Mouse (Mus musculus) frontal cortex, postnatal 10 days (tissue): ENCODE data around the gene Pitpnm2.

Experiments
- DNase-seq, 2 experiments: peaks; one replicate each; pipeline ENCODE4 v3.0.0; 2022; ENCODE audit warnings: low spot score in 2 of 2, mixed read lengths in 1 of 2

Gene Pitpnm2

GRCm38 (mm10) chr5:124180500-124181167 lies 68.9 kb downstream of the Pitpnm2 start:
- no peak for DNase-seq

GRCm38 (mm10) chr5:124179411-124179810 lies 70.1 kb downstream of the Pitpnm2 start:
- no peak for DNase-seq

- no peak for DNase-seq
Measured at GRCm38 (mm10) chr5:124176726-124177132, 72.8 kb downstream of the Pitpnm2 start.

GRCm38 (mm10) chr5:124175138-124175537 lies 74.4 kb downstream of the Pitpnm2 start:
- DNase-seq = no peak

- DNase-seq = peak; percentile 57 to 71
Measured at GRCm38 (mm10) chr5:124173012-124173985, 76.3 kb downstream of the Pitpnm2 start.

- DNase-seq = no peak
Measured at GRCm38 (mm10) chr5:124172246-124172645, 77.3 kb downstream of the Pitpnm2 start.

- DNase-seq = no peak
Measured at GRCm38 (mm10) chr5:124171781-124172180, 77.8 kb downstream of the Pitpnm2 start.

GRCm38 (mm10) chr5:124169224-124169621 lies 80.3 kb downstream of the Pitpnm2 start:
- no peak for DNase-seq

GRCm38 (mm10) chr5:124168428-124169223 lies 80.9 kb downstream of the Pitpnm2 start:
- no peak for DNase-seq

GRCm38 (mm10) chr5:124167621-124168020 lies 81.9 kb downstream of the Pitpnm2 start:
- DNase-seq = no peak

GRCm38 (mm10) chr5:124166741-124167140 lies 82.8 kb downstream of the Pitpnm2 start:
- no peak for DNase-seq

GRCm38 (mm10) chr5:124165622-124166570 lies 83.7 kb downstream of the Pitpnm2 start:
- DNase-seq = peak in 1 of 2 experiments; percentile 67

GRCm38 (mm10) chr5:124163445-124163844 lies 86.1 kb downstream of the Pitpnm2 start:
- no peak for DNase-seq

GRCm38 (mm10) chr5:124162577-124162976 lies 87.0 kb downstream of the Pitpnm2 start:
- DNase-seq = peak; percentile 51 to 59

- no peak for DNase-seq
Measured at GRCm38 (mm10) chr5:124161831-124162230, 87.7 kb downstream of the Pitpnm2 start.

GRCm38 (mm10) chr5:124159453-124159852 lies 90.1 kb downstream of the Pitpnm2 start:
- no peak for DNase-seq

GRCm38 (mm10) chr5:124158305-124158704 lies 91.3 kb downstream of the Pitpnm2 start:
- no peak for DNase-seq

- no peak for DNase-seq
Measured at GRCm38 (mm10) chr5:124155943-124156342, 93.6 kb downstream of the Pitpnm2 start.

- DNase-seq = no peak
Measured at GRCm38 (mm10) chr5:124152734-124153133, 96.8 kb downstream of the Pitpnm2 start.

GRCm38 (mm10) chr5:124150895-124151294 lies 98.7 kb downstream of the Pitpnm2 start:
- DNase-seq = no peak

GRCm38 (mm10) chr5:124149028-124149427 lies 100.5 kb downstream of the Pitpnm2 start:
- no peak for DNase-seq
